Mouse (Mus musculus) limb, embryonic 14.5 days (tissue): Measurements from ENCODE around the gene St6galnac5. TPM values are rescaled to one million over a fixed set of nuclear protein-coding genes. Genes with fewer than 3 reads are reported as not detected.

Experiments used
- ATAC-seq: fragments of 200-750 bp; cut with Nextera tagmentation; 2 replicates; pipeline ENCODE4 v1.8.0; 2017; ENCODE audit warnings: low read depth, moderate number of reproducible peaks, moderate TSS enrichment; ENCODE audit not compliant: low FRiP score
- DNase-seq: peaks from one replicate; pipeline ENCODE4 v3.0.0-alpha.2; 2015; ENCODE audit warnings: low spot score
- H3K27ac ChIP-seq: fragments of 300-500 bp; sonication (generic); replicated peaks from 2 replicates; pipeline ENCODE4 v1.5.1; 2014; ENCODE audit warnings: low read depth, mild to moderate bottlenecking, low read length, moderate library complexity, mixed read lengths
- H3K27me3 ChIP-seq: fragments of 300-500 bp; sonication (generic); 2 replicates; pipeline ENCODE4 v1.6.1; 2014; ENCODE audit warnings: low read length, mixed read lengths; ENCODE audit not compliant: control insufficient read depth, insufficient read depth
- H3K36me3 ChIP-seq: fragments of 300-500 bp; sonication (generic); 2 replicates; pipeline ENCODE4 v1.6.1; 2014; ENCODE audit warnings: mild to moderate bottlenecking, low read length, moderate library complexity, mixed read lengths; ENCODE audit not compliant: control insufficient read depth, insufficient read depth
- H3K4me1 ChIP-seq: fragments of 300-500 bp; sonication (generic); 2 replicates; pipeline ENCODE4 v1.6.1; 2014; ENCODE audit warnings: antibody characterized with exemption, low read length, mixed read lengths; ENCODE audit not compliant: control insufficient read depth, insufficient read depth
- H3K4me2 ChIP-seq: fragments of 300-500 bp; sonication (generic); replicated peaks from 2 replicates; pipeline ENCODE4 v1.6.1; 2014; ENCODE audit warnings: low read depth, mild to moderate bottlenecking, low read length, moderate library complexity; ENCODE audit not compliant: severe bottlenecking
- H3K4me3 ChIP-seq: fragments of 300-500 bp; sonication (generic); replicated peaks from 2 replicates; pipeline ENCODE4 v1.5.1; 2014; ENCODE audit warnings: low read length
- H3K9ac ChIP-seq: fragments of 300-500 bp; sonication (generic); 2 replicates; pipeline ENCODE4 v1.6.1; 2014; ENCODE audit warnings: mild to moderate bottlenecking, low read depth, low read length, moderate library complexity; ENCODE audit not compliant: severe bottlenecking
- H3K9me3 ChIP-seq: fragments of 300-500 bp; sonication (generic); 2 replicates; pipeline ENCODE4 v1.6.1; 2016; ENCODE audit warnings: low read length; ENCODE audit not compliant: control insufficient read depth
- POLR2A ChIP-seq: fragments of 200-500 bp; IDR thresholded peaks from 2 replicates; pipeline ENCODE4 v1.8.0; 2012; ENCODE audit warnings: inconsistent platforms, mild to moderate bottlenecking, moderate library complexity, borderline replicate concordance; ENCODE audit not compliant: insufficient read depth, insufficient read length; ENCODE audit errors: extremely low read depth
- WGBS: fragments of 180-500 bp; shearing (Covaris S2); extraction: QIAGEN DNeasy Blood & Tissue Kit; methylation state at CpG from one replicate; pipeline ENCODE4 v1.1.7; 2014; 5-methylcytosine and 5-hydroxymethylcytosine counted together
- polyA plus RNA-seq, 2 experiments: library from polyadenylated mRNA; depleted of rRNA in 1 of 2; stranded (reverse) in 1 of 2; unstranded in 1 of 2; fragments of >200 nt; fragmentation: Nextera tagmentation in 1 of 2; extraction: Ambion mirVana in 1 of 2; gene quantifications; 2 replicates each; pipeline versions ENCODE4 v1.2.1 to v1.2.3; 2012 to 2014

The St6galnac5 gene
- polyA plus RNA-seq, 2 experiments = 1.2 TPM

GRCm38 (mm10) chr3:152767485-152767884 is 214.6 kb downstream of the St6galnac5 start:
- no peak overlapping the region for H3K27ac ChIP-seq
- no peaks in the 10 kb centered on the region for H3K9me3 ChIP-seq
- no peak for ATAC-seq
- H3K4me3 ChIP-seq = no peak overlapping the region
- no peak for DNase-seq
- 75% methylated on average over 11 of the region's 11 CpGs for WGBS
- peaks cover 19% of the 10 kb centered on the region for H3K36me3 ChIP-seq
- no peak for TF ChIP-seq POLR2A
- H3K4me2 ChIP-seq = no peak overlapping the region
- no peaks in the 10 kb centered on the region for H3K27me3 ChIP-seq
- H3K9ac ChIP-seq = no peak overlapping the region
- no peaks in the 10 kb centered on the region; the same call in 1 of the 2 replicates for H3K4me1 ChIP-seq
